Mouse (Mus musculus) liver, postnatal 0 days (tissue): ENCODE data around the gene Gm48552. TPM values are rescaled to one million over a fixed set of nuclear protein-coding genes. Genes with fewer than 3 reads are reported as not detected.
A peak's percentile ranks its signal among the peaks of the same experiment; 100 is the strongest.

ENCODE experiments used
- ATAC-seq: fragments of 200-750 bp; cut with Nextera tagmentation; 2 replicates; pipeline ENCODE4 v1.8.0; 2017; ENCODE audit warnings: mild to moderate bottlenecking, moderate library complexity
- DNase-seq: peaks from one replicate; pipeline ENCODE4 v3.0.0-alpha.2; 2016
- H3K27ac ChIP-seq: fragments of 300-500 bp; sonication (generic); 2 replicates; pipeline ENCODE4 v1.5.1; 2014; ENCODE audit warnings: antibody characterized with exemption, moderate library complexity, mild to moderate bottlenecking, low read depth
- H3K27me3 ChIP-seq: fragments of 300-500 bp; sonication (generic); 2 replicates; pipeline ENCODE4 v1.6.1; 2014; ENCODE audit warnings: low read length, control low read depth, mixed read lengths; ENCODE audit not compliant: insufficient read depth
- H3K36me3 ChIP-seq: fragments of 300-500 bp; sonication (generic); replicated peaks from 2 replicates; pipeline ENCODE4 v1.6.1; 2014; ENCODE audit warnings: mild to moderate bottlenecking, control low read depth, low read length, moderate library complexity, mixed read lengths; ENCODE audit not compliant: insufficient read depth
- H3K4me1 ChIP-seq: fragments of 300-500 bp; sonication (generic); 2 replicates; pipeline ENCODE4 v1.6.1; 2014; ENCODE audit warnings: antibody characterized with exemption, mild to moderate bottlenecking, control low read depth; ENCODE audit not compliant: insufficient read depth
- H3K4me2 ChIP-seq: fragments of 300-500 bp; sonication (generic); 2 replicates; pipeline ENCODE4 v1.6.1; 2014; ENCODE audit warnings: low read depth, mild to moderate bottlenecking, low read length, moderate library complexity, mixed read lengths
- H3K4me3 ChIP-seq: fragments of 300-500 bp; sonication (generic); 2 replicates; pipeline ENCODE4 v1.5.1; 2014; ENCODE audit warnings: low read depth, low read length
- H3K9ac ChIP-seq: fragments of 300-500 bp; sonication (generic); replicated peaks from 2 replicates; pipeline ENCODE4 v1.6.1; 2014; ENCODE audit warnings: mild to moderate bottlenecking, moderate library complexity
- H3K9me3 ChIP-seq: fragments of 300-500 bp; sonication (generic); 2 replicates; pipeline ENCODE4 v1.6.1; 2016; ENCODE audit warnings: mild to moderate bottlenecking, control low read depth, low read length, mixed read lengths
- CTCF ChIP-seq: sonication (generic); IDR thresholded peaks from 2 replicates; pipeline ENCODE4 v1.5.1; 2016; ENCODE audit warnings: antibody characterized with exemption, low read depth
- EP300 ChIP-seq: IDR thresholded peaks from 2 replicates; pipeline ENCODE4 v1.6.1; 2016; ENCODE audit warnings: antibody characterized with exemption, low read depth, mild to moderate bottlenecking
- WGBS: fragments of 180-500 bp; shearing (Covaris S2); extraction: QIAGEN DNeasy Blood & Tissue Kit; methylation state at CpG from one replicate; pipeline ENCODE4 v1.1.7; 2014; ENCODE audit not compliant: insufficient replicate concordance; 5-methylcytosine and 5-hydroxymethylcytosine counted together
- polyA plus RNA-seq: library from polyadenylated mRNA; unstranded; fragments of >200 nt; fragmentation: Nextera tagmentation; extraction: Ambion mirVana; gene quantifications from 2 replicates; pipeline ENCODE4 v1.2.1, GENCODE M21; 2015

Gm48552 gene
- polyA plus RNA-seq, 1 experiment from 2014 or later, result not detected

DNA sequence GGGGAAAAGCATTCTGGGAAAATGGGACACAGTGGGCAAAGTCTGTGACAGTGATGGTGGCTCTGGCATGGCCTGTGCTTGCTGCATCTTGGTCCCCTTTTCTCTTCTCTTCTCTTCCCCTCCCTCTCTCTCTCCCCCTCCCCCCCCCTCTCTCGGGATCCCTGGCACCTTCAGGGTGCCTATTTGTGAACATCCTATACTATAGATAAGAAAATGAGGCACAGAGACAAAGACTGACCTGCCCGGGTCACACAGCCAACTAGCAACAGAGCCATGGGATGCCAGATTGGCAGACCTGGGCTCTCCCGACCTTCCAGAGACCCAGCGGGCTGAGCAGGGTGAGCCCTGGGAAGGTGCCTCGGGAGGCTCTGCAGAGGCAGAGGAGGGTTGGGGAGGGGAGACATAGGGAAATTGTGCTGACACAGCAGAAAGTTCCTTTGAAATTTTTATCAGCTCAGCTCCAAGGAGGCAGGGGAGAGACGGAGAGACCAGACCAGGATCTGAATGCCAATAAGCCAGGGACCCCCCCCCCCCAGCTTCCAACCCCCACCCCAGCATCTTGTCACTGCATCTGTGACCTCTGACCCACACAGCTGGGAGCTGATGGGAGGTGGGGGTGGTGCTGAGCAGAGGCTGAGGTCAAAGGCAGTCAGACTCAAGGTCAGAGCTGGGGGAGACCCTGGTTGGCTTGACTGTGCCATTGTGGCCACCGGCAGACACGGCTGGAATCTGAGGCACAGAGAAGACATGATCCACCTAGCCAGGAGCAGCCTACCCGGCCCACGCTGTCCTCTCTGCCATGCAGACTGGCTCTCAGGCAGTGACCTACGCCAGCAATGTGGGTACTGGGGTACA, 29.6 kb downstream of the Gm48552 start:
- H3K4me1 ChIP-seq, result peaks cover 46% of the 10 kb centered on the region
- DNase-seq, result peak; percentile 15
- H3K36me3 ChIP-seq, result 0 out of 2 replicates have a peak, but pooled peaks cover 2% of the 10 kb centered on the region
- H3K9me3 ChIP-seq, result no peaks in the 10 kb centered on the region
- TF ChIP-seq CTCF (no peak), EP300 (no peak)
- no peak overlapping the region for H3K4me3 ChIP-seq
- H3K27ac ChIP-seq, result no peak overlapping the region
- H3K4me2 ChIP-seq, result no peak overlapping the region
- H3K27me3 ChIP-seq, result no peaks in the 10 kb centered on the region
- H3K9ac ChIP-seq, result no peak overlapping the region
- no peak for ATAC-seq
- 55% methylated on average over 11 of the region's 11 CpGs for WGBS

DNA sequence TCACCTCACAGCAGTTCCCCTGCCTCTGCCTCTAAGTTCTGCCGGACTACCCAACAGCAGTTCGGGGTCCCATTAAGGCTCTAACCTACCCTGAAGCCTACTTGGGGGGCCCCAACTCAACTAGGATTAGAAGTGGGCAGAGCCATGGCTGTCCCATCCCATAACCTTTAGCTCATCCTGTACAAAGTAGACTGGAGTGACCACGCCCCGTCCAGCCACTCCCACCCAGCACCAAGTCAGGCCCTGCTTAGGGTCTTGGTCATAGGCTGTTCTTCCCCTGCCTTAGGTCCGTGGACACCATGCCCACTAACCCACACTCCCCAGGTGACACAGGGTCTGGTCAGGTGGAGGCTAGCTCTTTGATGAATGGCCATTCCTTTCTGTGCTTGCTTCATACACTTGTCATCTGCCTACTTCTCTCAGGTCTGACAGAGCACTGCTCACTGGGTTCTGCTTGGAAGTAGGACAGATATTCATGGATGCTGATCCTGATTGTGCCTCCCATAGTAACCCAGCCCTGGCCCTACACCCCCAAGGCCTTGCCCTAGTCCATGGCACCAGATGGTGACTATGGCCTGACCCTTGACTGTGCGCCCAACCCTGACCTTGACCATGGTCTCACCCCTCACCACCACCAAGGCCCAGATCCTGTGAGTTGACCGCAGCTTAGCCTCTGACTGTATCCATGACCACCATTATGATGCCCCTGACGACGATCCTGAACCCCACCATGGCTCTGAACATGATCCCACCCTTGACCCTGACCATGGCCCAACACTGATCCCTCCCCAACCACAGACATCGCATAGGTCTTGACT, 30.5 kb downstream of the Gm48552 start:
- Histone ChIP-seq H3K4me1 (peaks cover 37% of the 10 kb centered on the region), H3K36me3 (0 out of 2 replicates have a peak, but pooled peaks cover 2% of the 10 kb centered on the region), H3K4me2 (no peak overlapping the region), H3K4me3 (no peak overlapping the region), H3K27ac (no peak overlapping the region), H3K27me3 (no peaks in the 10 kb centered on the region), H3K9me3 (no peaks in the 10 kb centered on the region), H3K9ac (no peak overlapping the region)
- TF ChIP-seq CTCF (no peak), EP300 (no peak)
- DNase-seq, result peak; percentile 13
- 84% methylated on average over 10 of the region's 10 CpGs for WGBS
- ATAC-seq, result no peak

DNA sequence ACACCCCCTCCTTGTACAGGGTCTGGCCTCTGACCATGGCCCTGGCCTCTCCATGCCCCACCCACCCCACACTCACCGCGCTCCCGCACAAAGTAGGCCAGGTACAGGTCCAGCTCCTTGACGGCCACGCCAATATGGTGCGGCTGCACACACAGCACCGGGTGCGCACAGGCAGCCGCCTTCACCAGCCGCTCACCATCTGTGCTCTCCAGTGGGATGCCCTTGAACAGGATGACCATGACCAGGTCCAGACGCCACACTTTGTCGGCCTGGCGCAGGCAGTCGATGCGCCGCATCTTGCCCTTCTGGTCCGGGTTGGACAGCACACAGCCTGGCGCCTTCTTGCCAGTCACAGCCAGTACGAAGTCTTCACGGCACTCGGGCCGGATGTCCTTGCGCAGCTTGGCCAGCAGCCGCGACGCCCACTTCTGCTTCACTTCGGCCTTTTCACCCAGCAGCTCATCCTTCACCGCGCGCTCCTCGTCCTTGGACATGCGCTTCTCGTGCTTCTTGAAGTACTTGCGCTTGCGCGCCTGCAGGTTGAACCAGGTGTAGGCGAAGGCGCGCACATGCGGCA, 31.5 kb downstream of the Gm48552 start:
- ATAC-seq (no peak), DNase-seq (peak; percentile 22)
- H3K9ac ChIP-seq, result no peak overlapping the region
- H3K4me1 ChIP-seq, result peaks cover 28% of the 10 kb centered on the region
- no peak overlapping the region for H3K4me3 ChIP-seq
- peaks cover 3% of the 10 kb centered on the region; the same call in 1 of the 2 replicates for H3K27me3 ChIP-seq
- no peak overlapping the region for H3K27ac ChIP-seq
- H3K36me3 ChIP-seq, result 0 out of 2 replicates have a peak, but pooled peaks cover 2% of the 10 kb centered on the region
- TF ChIP-seq EP300, result no peak
- TF ChIP-seq CTCF, result no peak
- no peaks in the 10 kb centered on the region for H3K9me3 ChIP-seq
- 91% methylated on average over 40 of the region's 40 CpGs for WGBS
- no peak overlapping the region for H3K4me2 ChIP-seq

DNA sequence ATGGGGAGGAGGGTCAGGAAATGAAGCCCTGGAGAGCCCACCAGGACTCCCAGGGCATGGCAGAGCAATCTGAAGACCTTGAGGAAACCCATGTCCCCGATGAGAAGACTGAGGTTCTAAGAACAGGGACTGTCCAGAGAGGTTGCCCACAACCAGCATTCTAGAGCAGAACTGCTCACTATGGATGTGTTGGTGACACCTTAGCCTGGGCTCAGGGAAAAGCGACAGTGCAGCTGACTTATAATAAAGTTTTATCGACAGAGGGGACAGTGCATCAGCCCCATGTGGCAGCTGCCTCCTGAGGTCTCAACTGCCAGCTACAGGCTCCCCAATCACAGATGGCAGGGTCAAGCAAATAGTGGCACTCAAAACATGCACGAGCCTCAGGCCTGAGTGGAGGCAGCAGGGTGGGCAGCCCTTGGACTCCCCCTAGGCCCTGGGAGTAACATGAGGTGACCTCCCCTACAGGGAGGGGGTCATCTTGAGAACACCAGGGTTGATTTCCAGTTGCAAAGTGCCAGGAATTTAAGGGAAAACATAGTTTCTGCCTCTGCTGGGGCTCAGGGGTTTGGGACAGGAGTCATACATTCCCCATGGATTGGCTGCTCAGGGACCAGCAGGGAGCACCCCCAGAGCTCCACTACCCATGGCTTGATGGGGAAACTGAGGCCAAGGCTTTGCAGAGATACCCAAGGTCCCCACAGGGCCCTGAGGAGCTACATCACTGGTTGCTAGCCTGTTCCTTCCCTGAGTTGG, 32.4 kb downstream of the Gm48552 start:
- Histone ChIP-seq H3K9me3 (no peaks in the 10 kb centered on the region), H3K27ac (no peak overlapping the region), H3K27me3 (peaks cover 10% of the 10 kb centered on the region; the same call in 1 of the 2 replicates), H3K9ac (no peak overlapping the region), H3K4me3 (no peak overlapping the region), H3K36me3 (0 out of 2 replicates have a peak, but pooled peaks cover 2% of the 10 kb centered on the region), H3K4me1 (peaks cover 32% of the 10 kb centered on the region), H3K4me2 (no peak overlapping the region)
- ATAC-seq (no peak), DNase-seq (no peak)
- TF ChIP-seq EP300 (no peak), CTCF (no peak)
- WGBS, result 60% methylated on average over 4 of the region's 4 CpGs

DNA sequence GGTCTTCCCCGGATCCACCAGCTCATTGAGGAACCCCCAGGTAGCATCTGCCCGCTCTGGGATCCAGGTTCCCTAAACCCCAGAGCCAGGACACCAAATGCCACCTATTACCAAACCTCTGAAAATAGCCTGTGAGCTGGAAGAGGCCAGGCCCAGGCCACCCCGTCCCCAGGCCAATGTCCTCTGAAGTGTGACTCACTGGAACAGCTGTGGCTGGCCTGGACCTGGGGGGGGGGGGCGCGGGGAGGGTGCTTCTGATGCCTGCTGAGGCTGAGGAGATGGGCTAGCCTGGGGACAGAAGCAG, 32.9 kb downstream of the Gm48552 start:
- Histone ChIP-seq H3K36me3 (0 out of 2 replicates have a peak, but pooled peaks cover 2% of the 10 kb centered on the region), H3K27ac (no peak overlapping the region), H3K4me2 (no peak overlapping the region), H3K4me1 (peaks cover 32% of the 10 kb centered on the region), H3K9me3 (no peaks in the 10 kb centered on the region), H3K4me3 (no peak overlapping the region), H3K27me3 (peaks cover 15% of the 10 kb centered on the region), H3K9ac (no peak overlapping the region; the same call in 1 of the 2 replicates)
- DNase-seq (peak; percentile 35), ATAC-seq (peak; percentile 71)
- 81% methylated on average over 5 of the region's 5 CpGs for WGBS
- TF ChIP-seq EP300 (no peak), CTCF (no peak)
